Mouse (Mus musculus): Measurements from ENCODE around the gene Ube2b. TPM values are rescaled to one million over a fixed set of nuclear protein-coding genes. Genes with fewer than 3 reads are reported as not detected.

Ube2b gene
- polyA plus RNA-seq, 1 experiment from 2014 or later: 242 TPM

DNA sequence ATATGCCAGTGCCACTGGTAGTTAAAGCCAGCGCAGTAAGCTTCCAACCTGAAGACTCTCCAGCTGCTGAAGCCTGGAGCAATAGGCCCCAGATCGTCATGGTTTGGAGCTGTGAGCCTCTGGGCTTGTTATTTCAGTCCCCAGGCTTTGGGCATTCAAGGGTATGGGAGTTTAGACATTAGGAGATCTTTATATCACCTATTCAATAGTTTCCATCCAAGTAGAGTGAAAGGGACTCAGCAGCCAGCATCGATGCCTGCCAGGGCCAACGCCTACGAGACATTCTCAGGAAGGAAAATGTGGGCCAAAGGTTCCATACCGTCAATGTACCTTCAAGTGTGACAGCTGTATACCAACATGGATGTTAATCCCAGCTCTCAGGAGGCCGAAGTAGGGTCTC is 38.3 kb downstream of the Ube2b start:
- ATAC-seq (ENCODE audit: low FRiP score): no peak
- H3K4me2 ChIP-seq: no peak overlapping the region
- no peaks in the 10 kb centered on the region for H3K9me3 ChIP-seq
- no peak overlapping the region for H3K9ac ChIP-seq
- H3K27ac ChIP-seq: no peak overlapping the region
- WGBS: 91% methylated on average over 7 of the region's 7 CpGs
- no peak overlapping the region for H3K4me3 ChIP-seq (replicated peaks)
- H3K4me1 ChIP-seq: no peaks in the 10 kb centered on the region
- H3K27me3 ChIP-seq: no peaks in the 10 kb centered on the region
- no peaks in the 10 kb centered on the region for H3K36me3 ChIP-seq (replicated peaks)

DNA sequence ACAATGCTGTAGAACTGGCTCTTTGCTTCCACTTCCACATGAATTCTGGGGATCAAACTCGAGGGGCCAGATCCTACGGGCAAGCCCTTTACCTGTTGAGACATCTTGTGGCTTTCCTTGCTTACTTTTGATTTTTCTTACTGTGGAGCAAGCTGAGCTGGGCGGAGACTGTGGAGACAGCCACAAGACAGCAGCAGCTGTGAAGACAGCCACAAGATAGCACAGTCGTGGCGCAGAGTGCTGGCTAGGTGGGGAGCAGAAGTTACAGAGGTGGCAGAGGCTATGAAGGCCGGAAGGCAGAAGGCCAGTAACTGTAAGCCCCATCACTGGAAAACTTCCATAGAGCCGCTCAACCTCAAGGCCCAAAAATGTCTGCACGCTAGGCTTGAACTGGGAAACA is 38.8 kb downstream of the Ube2b start:
- no peak for ATAC-seq (ENCODE audit: low FRiP score)
- no peak overlapping the region for H3K9ac ChIP-seq
- WGBS: 90% methylated on average over 8 of the region's 8 CpGs

DNA sequence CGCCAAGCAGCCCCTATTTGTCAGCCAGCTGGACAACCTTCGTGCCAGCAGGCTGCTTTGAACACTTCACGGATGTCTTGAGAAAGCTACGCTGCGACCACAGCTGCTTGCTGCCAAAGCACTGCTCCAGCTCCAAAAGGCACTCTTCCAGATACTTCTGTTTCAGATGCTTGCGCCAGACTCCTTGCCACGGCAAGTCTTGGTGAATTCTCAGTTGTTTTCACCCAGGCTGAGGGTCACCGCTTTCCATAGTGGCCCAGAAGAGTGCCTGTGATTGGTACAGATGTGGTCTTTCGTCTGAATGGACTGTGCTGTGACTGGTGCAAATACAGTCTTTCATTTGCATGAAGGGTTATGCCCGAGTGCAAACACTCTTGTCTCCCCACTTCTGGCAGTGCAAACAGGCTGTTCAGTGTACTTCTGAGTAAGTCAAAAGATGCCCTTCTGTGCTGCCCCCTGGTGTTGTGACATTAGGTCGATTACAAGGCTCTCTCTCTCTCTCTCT is 39.5 kb downstream of the Ube2b start:
- H3K4me3 ChIP-seq (replicated peaks): no peak overlapping the region
- no peak for ATAC-seq (ENCODE audit: low FRiP score)
- no peak overlapping the region for H3K27ac ChIP-seq
- no peaks in the 10 kb centered on the region for H3K9me3 ChIP-seq
- no peaks in the 10 kb centered on the region for H3K27me3 ChIP-seq
- no peak overlapping the region for H3K9ac ChIP-seq
- H3K36me3 ChIP-seq (replicated peaks): no peaks in the 10 kb centered on the region
- H3K4me2 ChIP-seq: no peak overlapping the region
- WGBS: 74% methylated on average over 11 of the region's 11 CpGs
- no peaks in the 10 kb centered on the region for H3K4me1 ChIP-seq

More for the DNA sequence above, 38.8 kb downstream of the Ube2b start:
- no peaks in the 10 kb centered on the region for H3K36me3 ChIP-seq (replicated peaks)
- H3K4me2 ChIP-seq: no peak overlapping the region
- no peak overlapping the region for H3K4me3 ChIP-seq (replicated peaks)
- H3K27ac ChIP-seq: no peak overlapping the region
- no peaks in the 10 kb centered on the region for H3K4me1 ChIP-seq
- H3K9me3 ChIP-seq: no peaks in the 10 kb centered on the region
- H3K27me3 ChIP-seq: no peaks in the 10 kb centered on the region

DNA sequence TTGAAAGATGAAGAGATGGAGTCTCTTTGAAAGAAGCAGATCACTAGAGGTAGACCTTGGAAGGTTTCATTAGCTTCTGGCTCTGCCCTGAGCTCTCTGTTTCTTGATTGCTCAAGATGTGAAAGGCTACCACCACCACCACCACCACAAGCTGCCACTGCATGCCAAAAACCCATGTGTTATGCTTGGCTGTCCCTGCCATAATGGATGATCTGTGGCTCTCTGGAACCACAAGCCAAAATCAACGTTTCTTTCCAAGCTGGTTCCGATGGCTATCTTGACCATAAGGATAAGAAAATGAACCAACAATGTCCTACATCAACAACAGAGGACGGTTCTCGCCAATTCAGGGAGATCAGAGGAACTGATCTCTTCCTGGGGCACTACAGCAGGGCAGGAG is 40.5 kb downstream of the Ube2b start:
- H3K36me3 ChIP-seq (replicated peaks): no peaks in the 10 kb centered on the region
- H3K4me1 ChIP-seq: no peaks in the 10 kb centered on the region
- no peaks in the 10 kb centered on the region for H3K27me3 ChIP-seq
- no peak overlapping the region for H3K4me3 ChIP-seq (replicated peaks)
- H3K27ac ChIP-seq: no peak overlapping the region
- WGBS: 91% methylated on average over 4 of the region's 4 CpGs
- H3K9ac ChIP-seq: no peak overlapping the region
- no peak for ATAC-seq (ENCODE audit: low FRiP score)
- H3K4me2 ChIP-seq: no peak overlapping the region
- H3K9me3 ChIP-seq: no peaks in the 10 kb centered on the region

DNA sequence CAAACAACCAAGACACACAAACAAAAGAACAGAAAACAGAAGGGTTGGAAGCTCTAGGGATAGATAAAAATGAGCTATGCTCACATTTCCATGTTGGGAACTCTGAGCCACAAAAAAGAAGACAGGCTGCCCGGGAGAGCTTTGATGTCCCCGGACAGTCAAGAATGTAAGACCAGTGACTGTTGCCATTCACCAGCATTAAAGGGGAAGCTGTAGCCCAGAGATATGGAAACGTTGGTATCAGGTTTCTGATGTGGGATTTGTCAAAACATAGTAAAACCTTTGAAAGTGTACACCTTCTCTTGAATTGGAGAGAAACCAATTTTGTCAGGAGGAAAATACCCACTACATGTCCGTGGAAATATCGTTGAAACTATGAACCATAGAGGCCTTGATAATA is 41.1 kb downstream of the Ube2b start:
- WGBS: 84% methylated on average over 5 of the region's 5 CpGs
- H3K4me2 ChIP-seq: no peak overlapping the region
- no peaks in the 10 kb centered on the region for H3K27me3 ChIP-seq
- no peaks in the 10 kb centered on the region for H3K9me3 ChIP-seq
- H3K36me3 ChIP-seq (replicated peaks): no peaks in the 10 kb centered on the region
- ATAC-seq (ENCODE audit: low FRiP score): no peak
- no peaks in the 10 kb centered on the region for H3K4me1 ChIP-seq
- H3K4me3 ChIP-seq (replicated peaks): no peak overlapping the region
- H3K27ac ChIP-seq: no peak overlapping the region
- no peak overlapping the region for H3K9ac ChIP-seq

DNA sequence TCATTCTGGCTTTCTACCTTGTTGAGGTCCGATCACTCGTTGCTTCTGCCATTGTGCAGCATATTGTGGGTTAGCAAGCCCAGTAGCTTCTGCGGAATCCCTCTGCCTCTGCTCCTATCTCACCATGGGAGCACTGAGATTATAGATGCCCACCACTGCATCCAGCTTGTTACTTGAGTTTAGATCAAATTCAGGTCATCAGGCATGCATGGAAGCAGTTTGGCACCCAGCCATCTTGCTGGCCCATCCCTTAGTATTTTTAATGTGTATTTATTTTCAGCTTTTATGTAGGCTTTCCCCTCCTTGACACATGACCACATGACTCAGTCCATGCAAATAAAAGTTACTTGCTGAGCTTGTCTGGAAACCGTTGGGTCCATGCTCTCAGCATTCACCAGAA is 42.8 kb downstream of the Ube2b start:
- Histone ChIP-seq H3K27me3 (no peaks in the 10 kb centered on the region), H3K36me3 (replicated peaks) (no peaks in the 10 kb centered on the region), H3K4me1 (no peaks in the 10 kb centered on the region), H3K9me3 (no peaks in the 10 kb centered on the region), H3K9ac (no peak overlapping the region), H3K27ac (no peak overlapping the region), H3K4me3 (replicated peaks) (no peak overlapping the region), H3K4me2 (no peak overlapping the region)
- 85% methylated on average over 4 of the region's 4 CpGs for WGBS
- no peak for ATAC-seq (ENCODE audit: low FRiP score)

DNA sequence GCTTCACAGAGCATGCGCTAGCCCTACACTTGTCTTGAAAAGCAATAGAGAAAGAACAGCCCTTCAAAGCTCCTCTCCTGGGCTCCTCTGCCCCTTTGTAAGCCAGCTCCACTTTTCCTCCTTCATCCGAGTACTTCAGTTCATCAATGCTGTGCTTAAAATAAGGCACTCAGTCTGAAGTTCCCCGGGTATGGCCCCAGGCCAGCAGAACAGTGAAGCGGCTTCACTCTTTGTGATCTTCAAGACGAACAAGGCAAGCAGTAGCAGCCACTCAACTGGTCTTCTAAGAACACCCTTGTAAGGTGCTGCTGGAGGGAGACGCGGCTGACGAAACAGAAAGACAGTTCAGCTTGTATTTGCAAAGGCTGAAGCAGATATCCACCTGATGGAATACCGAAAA is 44.5 kb downstream of the Ube2b start:
- 77% methylated on average over 9 of the region's 9 CpGs for WGBS
- no peak for ATAC-seq (ENCODE audit: low FRiP score)

DNA sequence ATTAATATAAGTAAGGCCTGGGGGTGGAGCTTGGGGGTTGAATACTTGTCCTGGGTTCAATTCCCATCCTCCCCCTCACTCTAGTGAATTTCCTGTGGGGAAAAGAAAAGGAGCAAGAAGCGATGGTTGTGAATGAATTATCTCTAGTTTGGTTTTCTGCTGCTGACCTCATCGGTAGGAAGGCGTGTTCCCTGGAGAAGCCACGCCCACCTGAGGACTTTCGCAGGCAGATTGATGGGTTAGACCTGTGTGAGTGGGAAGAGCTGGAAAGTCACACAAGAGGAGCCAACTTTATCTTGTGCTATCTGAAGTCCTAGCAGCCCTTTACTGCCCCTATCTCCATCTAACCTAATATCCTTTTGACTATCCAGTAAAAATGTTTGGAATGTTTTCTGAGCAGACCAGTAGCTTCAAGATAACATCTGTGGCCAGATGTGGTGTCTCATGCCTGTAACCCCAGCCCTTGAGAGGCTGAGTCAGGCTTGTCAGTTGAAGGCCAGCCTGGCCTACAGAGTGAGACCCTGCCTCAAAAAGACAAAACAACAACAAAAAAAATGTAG is 48.6 kb downstream of the Ube2b start:
- no peak overlapping the region for H3K4me2 ChIP-seq
- no peak overlapping the region for H3K4me3 ChIP-seq (replicated peaks)
- H3K36me3 ChIP-seq (replicated peaks): no peaks in the 10 kb centered on the region
- H3K9ac ChIP-seq: no peak overlapping the region
- 59% methylated on average over 5 of the region's 5 CpGs for WGBS
- H3K4me1 ChIP-seq: no peaks in the 10 kb centered on the region
- H3K27ac ChIP-seq: no peak overlapping the region
- no peaks in the 10 kb centered on the region for H3K9me3 ChIP-seq
- no peak for ATAC-seq (ENCODE audit: low FRiP score)
- no peaks in the 10 kb centered on the region for H3K27me3 ChIP-seq

More for the DNA sequence above, 44.5 kb downstream of the Ube2b start:
- Histone ChIP-seq H3K9ac (no peak overlapping the region), H3K27ac (no peak overlapping the region), H3K36me3 (replicated peaks) (no peaks in the 10 kb centered on the region), H3K27me3 (no peaks in the 10 kb centered on the region), H3K4me3 (replicated peaks) (no peak overlapping the region), H3K4me2 (no peak overlapping the region), H3K4me1 (no peaks in the 10 kb centered on the region), H3K9me3 (no peaks in the 10 kb centered on the region)

DNA sequence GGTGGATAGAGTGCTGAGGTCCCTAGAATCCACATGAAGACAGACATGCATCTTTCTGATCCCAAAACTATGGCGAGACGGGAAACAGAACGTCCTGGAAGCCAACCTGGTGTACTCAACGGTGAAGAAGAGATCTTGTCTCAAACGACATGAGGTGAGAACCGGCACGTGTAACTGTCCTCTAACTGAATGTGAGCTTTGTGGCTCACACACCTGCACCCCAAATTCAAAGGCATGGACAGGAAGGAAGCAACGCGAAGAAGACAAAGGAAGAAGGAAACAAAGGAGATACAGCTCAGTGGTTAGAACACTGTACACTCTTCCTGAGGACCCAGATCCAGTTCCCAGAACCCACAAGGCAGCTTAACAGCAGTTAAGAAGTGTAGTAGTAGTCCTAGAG is 50.6 kb downstream of the Ube2b start:
- no peak overlapping the region for H3K4me3 ChIP-seq (replicated peaks)
- H3K4me1 ChIP-seq: peaks cover 6% of the 10 kb centered on the region; the same call in 1 of the 2 replicates
- no peak overlapping the region for H3K27ac ChIP-seq
- no peaks in the 10 kb centered on the region for H3K9me3 ChIP-seq
- H3K27me3 ChIP-seq: no peaks in the 10 kb centered on the region
- ATAC-seq (ENCODE audit: low FRiP score): no peak
- no peak overlapping the region for H3K9ac ChIP-seq
- H3K36me3 ChIP-seq (replicated peaks): no peaks in the 10 kb centered on the region
- WGBS: 91% methylated on average over 9 of the region's 9 CpGs
- H3K4me2 ChIP-seq: no peak overlapping the region

DNA sequence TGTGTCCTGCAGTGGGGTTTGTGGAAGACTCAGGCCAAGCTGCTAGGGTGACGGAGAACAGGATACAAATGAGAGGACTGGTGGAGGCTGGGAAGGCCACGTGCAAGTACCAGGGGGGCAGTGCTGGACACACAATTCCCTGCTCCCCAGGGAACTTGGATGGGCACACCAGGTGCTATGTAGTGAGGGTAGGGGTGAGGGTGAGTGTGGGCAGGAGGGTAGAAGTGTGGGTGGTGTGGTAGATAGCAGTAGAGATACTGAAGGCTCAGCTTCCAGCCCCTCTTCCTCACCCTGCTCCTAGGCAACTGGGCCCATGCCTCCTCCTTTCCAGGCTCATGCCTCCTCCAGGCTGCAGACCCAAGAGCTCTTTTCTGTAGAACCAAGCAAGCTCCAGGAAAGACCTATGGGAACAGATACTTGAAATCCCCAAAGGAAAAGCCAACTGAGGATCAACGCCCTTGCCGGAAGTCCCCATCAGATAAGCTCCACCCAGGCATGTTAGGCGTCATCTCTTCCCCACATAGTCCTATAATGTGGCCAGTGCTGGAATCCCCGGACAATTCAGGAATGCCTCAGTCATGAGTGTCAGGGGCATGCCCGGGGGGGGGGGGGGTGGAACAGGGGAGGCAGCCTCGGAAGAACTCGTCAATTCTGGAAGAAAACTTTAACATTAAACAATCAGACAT is 51.3 kb downstream of the Ube2b start:
- no peak overlapping the region for H3K9ac ChIP-seq
- no peaks in the 10 kb centered on the region for H3K27me3 ChIP-seq
- 84% methylated on average over 9 of the region's 9 CpGs for WGBS
- peaks cover 6% of the 10 kb centered on the region; the same call in 1 of the 2 replicates for H3K4me1 ChIP-seq
- no peak for ATAC-seq (ENCODE audit: low FRiP score)
- H3K4me3 ChIP-seq (replicated peaks): no peak overlapping the region
- H3K36me3 ChIP-seq (replicated peaks): no peaks in the 10 kb centered on the region
- no peak overlapping the region for H3K27ac ChIP-seq
- no peak overlapping the region for H3K4me2 ChIP-seq
- no peaks in the 10 kb centered on the region for H3K9me3 ChIP-seq

DNA sequence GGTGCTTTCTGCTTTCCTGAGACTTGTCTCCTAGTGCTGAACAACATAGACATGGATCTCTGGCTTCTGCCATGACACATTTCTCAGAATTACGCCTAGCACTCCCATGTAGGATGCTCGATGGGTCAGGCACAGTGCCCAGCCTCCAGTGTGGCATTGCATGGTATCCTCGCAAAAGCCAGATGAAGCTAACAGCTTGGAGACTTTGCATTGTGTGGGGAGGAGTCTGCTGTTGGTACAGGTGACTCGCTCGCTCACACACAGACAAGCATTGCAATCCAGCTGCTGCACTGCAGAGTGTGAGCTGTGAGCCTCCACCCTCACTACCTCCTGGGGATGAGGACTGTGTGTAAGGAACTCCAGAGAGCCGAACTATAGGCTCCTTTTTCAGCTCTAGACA is 54.4 kb downstream of the Ube2b start:
- Histone ChIP-seq H3K9me3 (no peaks in the 10 kb centered on the region), H3K27me3 (no peaks in the 10 kb centered on the region), H3K4me2 (no peak overlapping the region), H3K27ac (no peak overlapping the region), H3K4me1 (peaks cover 18% of the 10 kb centered on the region), H3K36me3 (replicated peaks) (no peaks in the 10 kb centered on the region), H3K9ac (no peak overlapping the region), H3K4me3 (replicated peaks) (no peak overlapping the region)
- ATAC-seq (ENCODE audit: low FRiP score): no peak
- 82% methylated on average over 6 of the region's 6 CpGs for WGBS

DNA sequence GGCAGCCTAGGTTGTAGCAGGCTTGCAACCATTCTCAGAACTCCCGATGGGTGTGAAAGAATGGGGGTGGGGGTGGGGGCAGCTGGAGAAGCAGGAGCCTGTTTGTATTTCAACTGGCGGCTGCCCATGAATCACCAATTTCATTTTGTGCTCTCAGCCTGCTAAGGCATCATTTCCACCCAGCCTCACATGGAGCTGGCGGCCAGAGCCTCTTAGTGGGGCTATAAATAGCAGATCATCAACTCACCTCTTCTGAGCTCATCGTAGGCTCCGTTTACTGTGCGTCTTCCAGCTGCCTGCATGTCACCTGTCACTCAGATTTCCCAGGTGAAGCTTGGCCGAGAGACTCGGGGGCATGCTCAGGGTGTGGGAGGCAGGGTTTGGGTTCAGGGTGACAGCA is 55.0 kb downstream of the Ube2b start:
- Histone ChIP-seq H3K4me3 (replicated peaks) (no peak overlapping the region), H3K9me3 (no peaks in the 10 kb centered on the region), H3K27me3 (no peaks in the 10 kb centered on the region), H3K27ac (no peak overlapping the region), H3K4me1 (peaks cover 18% of the 10 kb centered on the region), H3K36me3 (replicated peaks) (no peaks in the 10 kb centered on the region), H3K4me2 (no peak overlapping the region), H3K9ac (no peak overlapping the region)
- 47% methylated on average over 8 of the region's 8 CpGs for WGBS
- no peak for ATAC-seq (ENCODE audit: low FRiP score)

DNA sequence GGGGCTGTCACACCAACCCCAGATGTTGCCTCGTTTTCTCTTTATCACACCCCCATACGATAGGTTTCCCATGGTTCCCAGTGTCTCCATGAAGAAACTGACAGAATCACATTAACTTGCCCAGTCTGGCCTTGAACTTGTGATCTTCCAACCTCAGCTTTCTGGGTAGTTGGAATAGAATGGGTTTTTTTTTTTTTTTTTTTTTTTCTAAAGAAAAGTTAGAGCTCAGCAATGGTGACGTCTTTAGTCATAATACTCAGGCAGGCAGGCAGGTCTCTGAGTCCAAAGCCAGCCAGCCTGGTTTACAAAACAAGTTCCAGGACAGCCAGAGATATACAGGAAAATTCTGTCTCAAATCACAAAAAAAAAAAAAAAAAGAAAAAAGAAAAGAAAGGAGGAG is 56.3 kb downstream of the Ube2b start:
- Histone ChIP-seq H3K4me2 (no peak overlapping the region), H3K27ac (no peak overlapping the region), H3K9me3 (no peaks in the 10 kb centered on the region), H3K4me3 (replicated peaks) (no peak overlapping the region), H3K36me3 (replicated peaks) (no peaks in the 10 kb centered on the region), H3K27me3 (no peaks in the 10 kb centered on the region), H3K9ac (no peak overlapping the region), H3K4me1 (peaks cover 18% of the 10 kb centered on the region)
- ATAC-seq (ENCODE audit: low FRiP score): no peak
- 80% methylated on average over 3 of the region's 3 CpGs for WGBS

All from forebrain, embryonic 12.5 days (tissue).